Mouse (Mus musculus) cerebellum, adult 2 months (tissue): ENCODE results near the gene T2.

Experiments used
- CTCF ChIP-seq: fragments of 200-500 bp; IDR thresholded peaks from 2 replicates; pipeline ENCODE4 v1.5.1; 2011; ENCODE audit warnings: low read depth, mild to moderate bottlenecking, control low read depth, low read length, moderate library complexity, borderline replicate concordance; ENCODE audit not compliant: insufficient read depth
- POLR2A ChIP-seq: fragments of 200-500 bp; IDR thresholded peaks from 2 replicates; pipeline ENCODE4 v1.6.1; 2011; ENCODE audit warnings: low read length, control low read depth, borderline replicate concordance; ENCODE audit not compliant: insufficient read depth

- TF ChIP-seq CTCF, result no peak
- TF ChIP-seq POLR2A, result no peak
Observed at GRCm38 (mm10) chr17:8447676-8448192, 91.9 kb downstream of the T2 start.
